9 mouse cellular contexts compared by ENCODE assay signal in the genomic region with DNA sequence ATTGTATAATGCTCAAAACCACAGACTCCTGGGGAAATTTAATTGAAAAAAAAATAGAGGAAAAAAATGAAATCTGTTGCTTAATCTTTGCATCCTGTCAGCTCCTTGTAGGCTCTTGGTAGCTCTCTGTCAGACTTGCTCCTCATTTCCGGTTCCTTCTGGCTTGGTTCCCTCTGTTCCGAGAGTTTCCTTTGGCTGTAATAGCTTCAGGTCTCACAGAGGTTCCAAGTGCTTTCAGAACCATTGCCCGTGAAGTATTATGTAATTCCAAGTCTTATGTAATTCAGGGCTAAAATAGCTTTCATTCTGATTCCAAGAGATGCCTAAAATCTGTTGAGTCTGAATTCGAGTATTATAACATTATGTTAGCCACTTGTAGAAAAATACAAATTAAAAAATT.
DNase-seq lines count a peak whose midpoint lies in the region; ATAC-seq lines count a peak whose summit lies in the region.
"Had no signal": no experiment of that assay in that cellular context is flagged by ENCODE, and none has a peak within 500 bp of the region (broad histone marks: within the 10 kb centered on the region; RNA-seq: fewer than 3 reads in every experiment).

No protein-coding gene starts in this region.

- intact Hi-C loops in left cerebral cortex, postnatal 4 days (cut with DNase I), result no loop called here

- WGBS in midbrain, embryonic 11.5 days, result 87% methylated on average over 4 of the region's 4 CpGs
- 39% methylated on average over 4 of the region's 4 CpGs for WGBS in liver, embryonic 12.5 days (ENCODE audit: insufficient replicate concordance)

- H3K36me3 ChIP-seq in midbrain, embryonic 11.5 days (ENCODE audit: control insufficient read depth, insufficient read depth, low read length), result no peaks in the 10 kb centered on the region
- H3K36me3 ChIP-seq in liver, embryonic 12.5 days, result no peaks in the 10 kb centered on the region
- H3K36me3 ChIP-seq: midbrain, embryonic 12.5 days had no signal

- H3K4me2 ChIP-seq in midbrain, embryonic 11.5 days, result no peak overlapping the region
- H3K4me2 ChIP-seq in liver, embryonic 12.5 days, result no peak overlapping the region
- H3K4me2 ChIP-seq: midbrain, embryonic 12.5 days had no signal

- no peak overlapping the region for H3K9ac ChIP-seq in midbrain, embryonic 11.5 days (ENCODE audit: low read length)
- no peak overlapping the region for H3K9ac ChIP-seq in liver, embryonic 12.5 days
- H3K9ac ChIP-seq: midbrain, embryonic 12.5 days had no signal

- DNase-seq in left cerebral cortex, adult 11 months (ENCODE audit: low spot score), result peak; percentile 74
- no peak for DNase-seq in left cerebral cortex, postnatal 4 days
- peak; percentile 48 for DNase-seq in cerebellum, adult 11 months
- peak; percentile 66 for DNase-seq in gonadal fat pad, adult 2 months (ENCODE audit: low read depth)
- peak; percentile 22 to 40 for DNase-seq in layer of hippocampus, postnatal 10 days (ENCODE audit: low spot score in 2 of 2)
- DNase-seq in right cerebral cortex, postnatal 14 days, result peak; percentile 11
- no peak for DNase-seq in midbrain, embryonic 11.5 days (ENCODE audit: low spot score, missing footprints)

- no peak for ATAC-seq in midbrain, embryonic 11.5 days (ENCODE audit: low FRiP score)
- no peak for ATAC-seq in liver, embryonic 12.5 days

- no peak overlapping the region for H3K27ac ChIP-seq in midbrain, embryonic 11.5 days (ENCODE audit: low read depth, low read length)
- H3K27ac ChIP-seq in liver, embryonic 12.5 days, result no peak overlapping the region
- H3K27ac ChIP-seq: midbrain, embryonic 12.5 days had no signal

- no peaks in the 10 kb centered on the region for H3K9me3 ChIP-seq in midbrain, embryonic 11.5 days (ENCODE audit: control insufficient read depth, low read length)
- no peaks in the 10 kb centered on the region for H3K9me3 ChIP-seq in liver, embryonic 12.5 days (replicated peaks)

- H3K4me1 ChIP-seq in midbrain, embryonic 11.5 days (ENCODE audit: control insufficient read depth, insufficient read depth, low read length), result no peaks in the 10 kb centered on the region
- no peaks in the 10 kb centered on the region for H3K4me1 ChIP-seq in liver, embryonic 12.5 days
- H3K4me1 ChIP-seq: midbrain, embryonic 12.5 days had no signal

- no peaks in the 10 kb centered on the region for H3K27me3 ChIP-seq in midbrain, embryonic 11.5 days (ENCODE audit: control insufficient read depth, insufficient read depth, low read length)
- no peaks in the 10 kb centered on the region for H3K27me3 ChIP-seq in liver, embryonic 12.5 days (replicated peaks)
- H3K27me3 ChIP-seq: midbrain, embryonic 12.5 days had no signal

- H3K4me3 ChIP-seq in midbrain, embryonic 11.5 days (ENCODE audit: low read depth, low read length), result no peak overlapping the region
- no peak overlapping the region for H3K4me3 ChIP-seq in liver, embryonic 12.5 days
- H3K4me3 ChIP-seq: midbrain, embryonic 12.5 days had no signal

Comparison
In these comparisons a context has a peak if more than half of its experiments do, and no peak if none do; other contexts are left out.
1. DNase-seq: peak in left cerebral cortex, adult 11 months (single experiment), cerebellum, adult 11 months (single experiment), gonadal fat pad, adult 2 months (single experiment), layer of hippocampus, postnatal 10 days (2 of 2) and right cerebral cortex, postnatal 14 days (single experiment); none in left cerebral cortex, postnatal 4 days (single experiment) and midbrain, embryonic 11.5 days (single experiment).